Mouse (Mus musculus): Measurements from ENCODE around the gene Map3k10. TPM values are rescaled to one million over a fixed set of nuclear protein-coding genes. Genes with fewer than 3 reads are reported as not detected.

Map3k10 gene
- 0.91 TPM for polyA plus RNA-seq (2014; fragmentation: Illumina TruSeq; extraction: RNeasy Lipid Tissue Mini Kit (QIAGEN cat#74804))

GRCm38 (mm10) chr7:27674522-27675221 lies at the start of gene Map3k10:
TSS of gene Map3k10 (minus strand) at chr7:27674598.

GRCm38 (mm10) chr7:27688815-27689612 lies 14.6 kb upstream of the Map3k10 start, which contains the start of gene Zfp607b:
TSS of gene Zfp607b (plus strand) at chr7:27689340.

DNA sequence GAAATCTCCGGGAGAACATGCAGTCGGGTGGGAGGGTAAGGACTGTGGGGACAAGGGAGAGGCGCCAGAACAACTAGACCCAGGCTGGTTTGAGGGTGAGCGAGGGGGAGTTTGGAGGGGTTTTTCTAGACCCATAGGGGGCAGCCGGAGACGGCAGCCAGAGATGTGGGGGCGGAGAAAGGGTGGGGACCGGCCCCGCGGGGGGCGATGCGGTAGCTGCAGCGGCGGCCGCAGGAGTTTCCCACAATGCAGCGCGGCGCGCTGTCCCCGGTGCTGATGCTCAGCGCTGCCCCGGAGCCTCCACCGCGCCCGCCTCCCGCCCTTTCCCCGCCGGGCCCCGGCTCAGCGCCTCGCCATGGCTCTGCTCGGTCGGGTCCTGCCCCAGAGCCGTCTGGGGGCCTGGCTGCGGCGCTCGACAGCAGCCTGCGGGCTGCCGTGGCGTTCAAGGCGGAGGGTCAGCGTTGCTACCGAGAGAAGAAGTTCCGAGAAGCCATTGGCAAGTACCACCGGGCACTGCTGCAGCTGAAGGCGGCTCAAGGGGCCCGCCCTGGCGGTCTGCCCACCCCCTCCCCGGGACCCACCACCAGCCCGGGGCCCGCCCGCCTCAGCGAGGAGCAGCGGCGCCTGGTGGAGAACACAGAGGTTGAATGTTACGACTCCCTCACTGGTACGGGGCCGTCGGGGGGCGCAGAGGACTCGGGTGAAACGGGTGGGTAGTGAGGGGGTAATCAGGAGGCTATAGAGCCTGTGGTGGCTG lies 20.5 kb downstream of the Map3k10 start, which contains the start of gene Ttc9b:
Gene Ttc9b, plus strand, starts transcription at position 235 of the 757 bp plus-strand sequence.

Other genes starting within 250 kb of the Map3k10 start
- gene Sptbn4, start 226.9 kb downstream of the Map3k10 start, polyA plus RNA-seq (2014; fragmentation: Illumina TruSeq; extraction: RNeasy Lipid Tissue Mini Kit (QIAGEN cat#74804)): not detected
- gene Blvrb, start 226.6 kb downstream of the Map3k10 start, polyA plus RNA-seq (2014; fragmentation: Illumina TruSeq; extraction: RNeasy Lipid Tissue Mini Kit (QIAGEN cat#74804)): not detected
- gene Sertad3, start 200.8 kb downstream of the Map3k10 start, polyA plus RNA-seq (2014; fragmentation: Illumina TruSeq; extraction: RNeasy Lipid Tissue Mini Kit (QIAGEN cat#74804)): 2.0 TPM
- 0.51 TPM for gene Sertad1, start 187.7 kb downstream of the Map3k10 start, polyA plus RNA-seq (2014; fragmentation: Illumina TruSeq; extraction: RNeasy Lipid Tissue Mini Kit (QIAGEN cat#74804))
- 0.14 TPM for gene Prx, start 175.3 kb downstream of the Map3k10 start, polyA plus RNA-seq (2014; fragmentation: Illumina TruSeq; extraction: RNeasy Lipid Tissue Mini Kit (QIAGEN cat#74804))
- 0.46 TPM for gene Hipk4, start 151.3 kb downstream of the Map3k10 start, polyA plus RNA-seq (2014; fragmentation: Illumina TruSeq; extraction: RNeasy Lipid Tissue Mini Kit (QIAGEN cat#74804))
- gene Pld3, start 121.4 kb downstream of the Map3k10 start, polyA plus RNA-seq (2014; fragmentation: Illumina TruSeq; extraction: RNeasy Lipid Tissue Mini Kit (QIAGEN cat#74804)): 0.34 TPM
- 2.0 TPM for gene 2310022A10Rik, start 121.4 kb downstream of the Map3k10 start, polyA plus RNA-seq (2014; fragmentation: Illumina TruSeq; extraction: RNeasy Lipid Tissue Mini Kit (QIAGEN cat#74804))
- 9.0 TPM for gene Akt2, start 83.0 kb downstream of the Map3k10 start, polyA plus RNA-seq (2014; fragmentation: Illumina TruSeq; extraction: RNeasy Lipid Tissue Mini Kit (QIAGEN cat#74804))
- not detected for gene Ttc9b, start 20.7 kb downstream of the Map3k10 start, polyA plus RNA-seq (2014; fragmentation: Illumina TruSeq; extraction: RNeasy Lipid Tissue Mini Kit (QIAGEN cat#74804))
- 6.0 TPM for gene Zfp607b, start 14.7 kb upstream of the Map3k10 start, polyA plus RNA-seq (2014; fragmentation: Illumina TruSeq; extraction: RNeasy Lipid Tissue Mini Kit (QIAGEN cat#74804))
- gene Zfp60, start 56.8 kb upstream of the Map3k10 start, polyA plus RNA-seq (2014; fragmentation: Illumina TruSeq; extraction: RNeasy Lipid Tissue Mini Kit (QIAGEN cat#74804)): 73.2 TPM
- gene Zfp626, start 132.6 kb upstream of the Map3k10 start, polyA plus RNA-seq (2014; fragmentation: Illumina TruSeq; extraction: RNeasy Lipid Tissue Mini Kit (QIAGEN cat#74804)): 22.4 TPM
- 20.3 TPM for gene Zfp59, start 164.0 kb upstream of the Map3k10 start, polyA plus RNA-seq (2014; fragmentation: Illumina TruSeq; extraction: RNeasy Lipid Tissue Mini Kit (QIAGEN cat#74804))
- gene Zfp607a, start 182.9 kb upstream of the Map3k10 start, polyA plus RNA-seq (2014; fragmentation: Illumina TruSeq; extraction: RNeasy Lipid Tissue Mini Kit (QIAGEN cat#74804)): 12.0 TPM

All from ovary, adult 10 weeks (tissue).